Mouse (Mus musculus): ENCODE measurements around the gene Tuba3a. TPM values are rescaled to one million over a fixed set of nuclear protein-coding genes. Genes with fewer than 3 reads are reported as not detected.

The Tuba3a gene
- polyA plus RNA-seq, 1 experiment from 2014 or later: 0.16 TPM

Small RNA genes lying within 50 kb of the gene (microRNA-seq; reads per million reads assigned to microRNA genes)
- not detected for gene Mir8113

Other genes with a start within 250 kb of the Tuba3a start
- 78.2 and 91.2 TPM in 2 replicates for gene Ing4, start 246.3 kb downstream of the Tuba3a start, polyA plus RNA-seq (2015; fragmentation: Nextera tagmentation; extraction: Ambion mirVana)
- 5.4 and 6.6 TPM in 2 replicates for gene Acrbp, start 236.4 kb downstream of the Tuba3a start, polyA plus RNA-seq (2015; fragmentation: Nextera tagmentation; extraction: Ambion mirVana)
- gene Lpar5, start 218.1 kb downstream of the Tuba3a start, polyA plus RNA-seq (2015; fragmentation: Nextera tagmentation; extraction: Ambion mirVana): 0.24 and 0.63 TPM in 2 replicates
- 57.5 and 67.0 TPM in 2 replicates for gene Chd4, start 190.1 kb downstream of the Tuba3a start, polyA plus RNA-seq (2015; fragmentation: Nextera tagmentation; extraction: Ambion mirVana)
- gene Nop2, start 154.1 kb downstream of the Tuba3a start, polyA plus RNA-seq (2015; fragmentation: Nextera tagmentation; extraction: Ambion mirVana): 42.7 and 48.1 TPM in 2 replicates
- gene Iffo1, start 140.8 kb downstream of the Tuba3a start, polyA plus RNA-seq (2015; fragmentation: Nextera tagmentation; extraction: Ambion mirVana): 9.4 and 9.5 TPM in 2 replicates
- 4,266 and 4,534 TPM in 2 replicates for gene Gapdh, start 119.6 kb downstream of the Tuba3a start, polyA plus RNA-seq (2015; fragmentation: Nextera tagmentation; extraction: Ambion mirVana)
- 80.3 and 81.8 TPM in 2 replicates for gene Ncapd2, start 94.3 kb downstream of the Tuba3a start, polyA plus RNA-seq (2015; fragmentation: Nextera tagmentation; extraction: Ambion mirVana)
- gene Mrpl51, start 94.2 kb downstream of the Tuba3a start, polyA plus RNA-seq (2015; fragmentation: Nextera tagmentation; extraction: Ambion mirVana): 219 and 251 TPM in 2 replicates
- 4.4 and 4.7 TPM in 2 replicates for gene Vamp1, start 70.5 kb downstream of the Tuba3a start, polyA plus RNA-seq (2015; fragmentation: Nextera tagmentation; extraction: Ambion mirVana)
- 3.4 and 4.2 TPM in 2 replicates for gene Tapbpl, start 54.2 kb downstream of the Tuba3a start, polyA plus RNA-seq (2015; fragmentation: Nextera tagmentation; extraction: Ambion mirVana)
- gene Cd27, start 49.0 kb downstream of the Tuba3a start, polyA plus RNA-seq (2015; fragmentation: Nextera tagmentation; extraction: Ambion mirVana): 2.0 TPM in 2 replicates
- gene Ltbr, start 27.8 kb upstream of the Tuba3a start, polyA plus RNA-seq (2015; fragmentation: Nextera tagmentation; extraction: Ambion mirVana): 42.9 and 43.5 TPM in 2 replicates
- 0.63 and 0.69 TPM in 2 replicates for gene Scnn1a, start 34.6 kb upstream of the Tuba3a start, polyA plus RNA-seq (2015; fragmentation: Nextera tagmentation; extraction: Ambion mirVana)
- 39.0 and 43.8 TPM in 2 replicates for gene Tnfrsf1a, start 63.3 kb upstream of the Tuba3a start, polyA plus RNA-seq (2015; fragmentation: Nextera tagmentation; extraction: Ambion mirVana)
- 0.10 and 0.11 TPM in 2 replicates for gene Plekhg6, start 94.8 kb upstream of the Tuba3a start, polyA plus RNA-seq (2015; fragmentation: Nextera tagmentation; extraction: Ambion mirVana)
- 79.6 and 84.5 TPM in 2 replicates for gene Cd9, start 208.7 kb upstream of the Tuba3a start, polyA plus RNA-seq (2015; fragmentation: Nextera tagmentation; extraction: Ambion mirVana)